In the genomic region with DNA sequence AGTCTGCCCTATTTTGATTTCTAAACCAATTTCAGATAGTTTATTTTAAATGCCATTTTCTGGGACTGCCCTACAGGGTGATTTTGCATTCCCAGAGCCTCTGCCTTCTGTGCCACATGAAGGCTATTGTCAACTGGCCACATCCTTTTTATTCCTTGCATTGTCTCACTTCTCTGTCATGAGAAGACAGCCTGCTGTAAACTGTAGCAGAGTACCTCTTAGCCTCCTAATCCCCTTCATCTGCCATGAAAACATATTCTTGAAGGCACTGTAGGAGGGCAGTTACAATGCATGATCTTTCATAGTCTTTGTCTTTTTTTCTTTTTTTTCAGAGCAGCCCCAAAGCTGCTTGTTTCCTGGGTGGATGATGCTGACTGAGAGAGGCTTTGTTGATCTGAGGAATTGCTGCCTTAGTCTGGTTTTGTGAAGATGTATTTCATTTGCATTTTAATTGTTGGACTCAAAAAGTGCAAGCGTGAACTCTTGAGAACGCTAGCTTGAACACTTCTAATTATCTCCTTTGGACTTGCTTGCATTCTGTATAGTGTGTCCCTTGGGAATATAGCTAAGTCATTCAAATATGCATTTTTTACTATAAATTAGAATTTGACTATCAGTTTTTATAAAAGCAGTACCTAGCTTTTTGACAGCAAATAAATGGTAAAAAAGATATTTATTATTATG, we compare ENCODE assay signal across 16 mouse cellular contexts.
DNase-seq lines count a peak whose midpoint lies in the region; ATAC-seq lines count a peak whose summit lies in the region.
"Had no signal": no experiment of that assay in that cellular context is flagged by ENCODE, and none has a peak within 500 bp of the region (broad histone marks: within the 10 kb centered on the region; RNA-seq: fewer than 3 reads in every experiment).

No protein-coding gene starts in this region.

- no peak overlapping the region for H3K4me3 ChIP-seq in forebrain, embryonic 13.5 days
- H3K4me3 ChIP-seq in hindbrain, embryonic 15.5 days = no peak overlapping the region
- no peak overlapping the region for H3K4me3 ChIP-seq in midbrain, embryonic 16.5 days (ENCODE audit: low read depth, low read length)
- H3K4me3 ChIP-seq in heart, embryonic 10.5 days = no peak overlapping the region
- H3K4me3 ChIP-seq: embryonic facial prominence, embryonic 10.5 days; layer of hippocampus, adult 2 months had no signal

- peak overlapping the region; percentile 40; the same call in 1 of the 2 replicates for H3K27ac ChIP-seq in forebrain, embryonic 13.5 days
- peak overlapping the region; percentile 65 for H3K27ac ChIP-seq in hindbrain, embryonic 15.5 days (replicated peaks)
- H3K27ac ChIP-seq in midbrain, embryonic 16.5 days (ENCODE audit: low read length) = peak overlapping the region; percentile 74
- no peak overlapping the region for H3K27ac ChIP-seq in heart, embryonic 10.5 days
- H3K27ac ChIP-seq: embryonic facial prominence, embryonic 10.5 days; layer of hippocampus, adult 2 months had no signal

- peak; percentile 79 for ATAC-seq in forebrain, embryonic 13.5 days
- no peak for ATAC-seq in hindbrain, embryonic 15.5 days (ENCODE audit: low FRiP score, low read depth)
- peak; percentile 85 for ATAC-seq in midbrain, embryonic 16.5 days

- 3% methylated on average over 2 of the region's 2 CpGs for WGBS in forebrain, embryonic 13.5 days
- 15% methylated on average over 2 of the region's 2 CpGs for WGBS in hindbrain, embryonic 15.5 days
- 12% methylated on average over 2 of the region's 2 CpGs for WGBS in midbrain, embryonic 16.5 days
- 77% methylated on average over 2 of the region's 2 CpGs for WGBS in heart, embryonic 10.5 days

- no peak overlapping the region for H3K9ac ChIP-seq in forebrain, embryonic 13.5 days
- no peak overlapping the region for H3K9ac ChIP-seq in hindbrain, embryonic 15.5 days
- 0 out of 2 replicates have a peak overlapping the region, but pooled peaks have one; percentile 26 for H3K9ac ChIP-seq in midbrain, embryonic 16.5 days (ENCODE audit: low read depth, low read length)

- DNase-seq in cerebellum, postnatal 25 days = peak; percentile 9 to 14
- DNase-seq in cerebellum, adult 9-10 months = no peak
- DNase-seq in heart, embryonic 10.5 days (ENCODE audit: low spot score) = no peak
- DNase-seq in right cerebral cortex, postnatal 4 days = no peak
- no peak for DNase-seq in layer of hippocampus, adult 11-12 months (ENCODE audit: low spot score)
- DNase-seq: adrenal gland, adult 8-10 months; gastrocnemius, postnatal 14 days; heart, postnatal 4 days; kidney, adult 9 months; liver; lung, adult 2 months had no signal

- no peaks in the 10 kb centered on the region for H3K27me3 ChIP-seq in forebrain, embryonic 13.5 days
- no peaks in the 10 kb centered on the region for H3K27me3 ChIP-seq in hindbrain, embryonic 15.5 days
- H3K27me3 ChIP-seq in midbrain, embryonic 16.5 days (ENCODE audit: control insufficient read depth, insufficient read depth, low read depth, low read length) = no peaks in the 10 kb centered on the region
- no peaks in the 10 kb centered on the region for H3K27me3 ChIP-seq in heart, embryonic 10.5 days (ENCODE audit: insufficient read depth, poor library complexity, severe bottlenecking)

- H3K4me2 ChIP-seq in forebrain, embryonic 13.5 days = no peak overlapping the region
- no peak overlapping the region for H3K4me2 ChIP-seq in hindbrain, embryonic 15.5 days
- H3K4me2 ChIP-seq in midbrain, embryonic 16.5 days (ENCODE audit: low read length) = no peak overlapping the region

- no peaks in the 10 kb centered on the region for H3K9me3 ChIP-seq in forebrain, embryonic 13.5 days (replicated peaks)
- no peaks in the 10 kb centered on the region for H3K9me3 ChIP-seq in hindbrain, embryonic 15.5 days
- no peaks in the 10 kb centered on the region for H3K9me3 ChIP-seq in midbrain, embryonic 16.5 days (replicated peaks; ENCODE audit: control insufficient read depth, low read length, poor library complexity, severe bottlenecking)
- no peaks in the 10 kb centered on the region for H3K9me3 ChIP-seq in heart, embryonic 10.5 days
- H3K9me3 ChIP-seq: embryonic facial prominence, embryonic 10.5 days had no signal

- H3K36me3 ChIP-seq in forebrain, embryonic 13.5 days (ENCODE audit: poor library complexity, severe bottlenecking) = no peaks in the 10 kb centered on the region
- no peaks in the 10 kb centered on the region for H3K36me3 ChIP-seq in hindbrain, embryonic 15.5 days
- H3K36me3 ChIP-seq in midbrain, embryonic 16.5 days (ENCODE audit: control insufficient read depth, insufficient read depth, low read length) = no peaks in the 10 kb centered on the region
- H3K36me3 ChIP-seq in heart, embryonic 10.5 days = no peaks in the 10 kb centered on the region
- H3K36me3 ChIP-seq: embryonic facial prominence, embryonic 10.5 days had no signal

- peaks cover 10% of the 10 kb centered on the region for H3K4me1 ChIP-seq in forebrain, embryonic 13.5 days
- H3K4me1 ChIP-seq in hindbrain, embryonic 15.5 days (replicated peaks) = peaks cover 6% of the 10 kb centered on the region
- peaks cover 6% of the 10 kb centered on the region for H3K4me1 ChIP-seq in midbrain, embryonic 16.5 days (ENCODE audit: control insufficient read depth, insufficient read depth, low read length)
- H3K4me1 ChIP-seq in heart, embryonic 10.5 days = no peaks in the 10 kb centered on the region
- H3K4me1 ChIP-seq: embryonic facial prominence, embryonic 10.5 days had no signal

Comparison
In these comparisons a context has a peak if more than half of its experiments do, and no peak if none do; other contexts are left out.
1. DNase-seq: peak in cerebellum, postnatal 25 days (2 of 2); none in cerebellum, adult 9-10 months (single experiment), heart, embryonic 10.5 days (single experiment), right cerebral cortex, postnatal 4 days (single experiment) and layer of hippocampus, adult 11-12 months (single experiment).